Mouse (Mus musculus) liver, embryonic 11.5 days (tissue): Measurements from ENCODE around the gene Emc8. TPM values are rescaled to one million over a fixed set of nuclear protein-coding genes. Genes with fewer than 3 reads are reported as not detected.

ENCODE experiments used
- ATAC-seq: fragments of 200-750 bp; cut with Nextera tagmentation; replicated peaks from 2 replicates; pipeline ENCODE4 v1.8.0; 2017; ENCODE audit warnings: moderate number of reproducible peaks, mild to moderate bottlenecking, moderate TSS enrichment, moderate library complexity; ENCODE audit not compliant: low FRiP score
- DNase-seq: peaks from one replicate; pipeline ENCODE4 v3.0.0-alpha.2; 2017; ENCODE audit warnings: low spot score
- H3K27ac ChIP-seq: fragments of 300-500 bp; sonication (generic); 2 replicates; pipeline ENCODE4 v1.5.1; 2014; ENCODE audit warnings: mild to moderate bottlenecking, low read depth, low read length, control low read depth
- H3K27me3 ChIP-seq: fragments of 300-500 bp; sonication (generic); replicated peaks from 2 replicates; pipeline ENCODE4 v1.6.1; 2014; ENCODE audit warnings: low read length, mixed read lengths; ENCODE audit not compliant: control insufficient read depth, insufficient read depth
- H3K36me3 ChIP-seq: fragments of 300-500 bp; sonication (generic); 2 replicates; pipeline ENCODE4 v1.6.1; 2014; ENCODE audit warnings: mild to moderate bottlenecking, low read length, moderate library complexity, mixed read lengths; ENCODE audit not compliant: control insufficient read depth, insufficient read depth
- H3K4me1 ChIP-seq: fragments of 300-500 bp; sonication (generic); replicated peaks from 2 replicates; pipeline ENCODE4 v1.6.1; 2014; ENCODE audit warnings: low read length, mixed read lengths; ENCODE audit not compliant: control insufficient read depth, insufficient read depth
- H3K4me2 ChIP-seq: fragments of 300-500 bp; sonication (generic); 2 replicates; pipeline ENCODE4 v1.6.1; 2014; ENCODE audit warnings: mild to moderate bottlenecking, control low read depth, moderate library complexity
- H3K4me3 ChIP-seq: fragments of 300-500 bp; sonication (generic); 2 replicates; pipeline ENCODE4 v1.5.1; 2014; ENCODE audit warnings: low read depth, low read length, control low read depth
- H3K9ac ChIP-seq: fragments of 300-500 bp; sonication (generic); 2 replicates; pipeline ENCODE4 v1.6.1; 2014; ENCODE audit warnings: low read depth, low read length, control low read depth
- H3K9me3 ChIP-seq: fragments of 300-500 bp; sonication (generic); 2 replicates; pipeline ENCODE4 v1.6.1; 2016; ENCODE audit warnings: low read length, inconsistent platforms, mixed read lengths; ENCODE audit not compliant: control insufficient read depth
- WGBS: fragments of 180-500 bp; shearing (Covaris S2); extraction: QIAGEN DNeasy Blood & Tissue Kit; methylation state at CpG from one replicate; pipeline ENCODE4 v1.1.7; 2014; 5-methylcytosine and 5-hydroxymethylcytosine counted together
- polyA plus RNA-seq: library from polyadenylated mRNA; unstranded; fragments of >200 nt; fragmentation: Nextera tagmentation; extraction: Ambion mirVana; gene quantifications from 2 replicates; pipeline ENCODE4 v1.2.1, GENCODE M21; 2014

The Emc8 gene
- polyA plus RNA-seq, 1 experiment from 2014 or later, result 295 TPM

- H3K4me1 ChIP-seq, result peaks cover 20% of the 10 kb centered on the region
- H3K4me2 ChIP-seq, result no peak overlapping the region
- no peak for ATAC-seq
- no peak overlapping the region for H3K27ac ChIP-seq
- WGBS, result 51% methylated on average over 4 of the region's 4 CpGs
- H3K36me3 ChIP-seq, result no peaks in the 10 kb centered on the region
- H3K9me3 ChIP-seq, result no peaks in the 10 kb centered on the region
- peaks cover 4% of the 10 kb centered on the region for H3K27me3 ChIP-seq
- no peak overlapping the region for H3K4me3 ChIP-seq
- DNase-seq, result no peak
- no peak overlapping the region for H3K9ac ChIP-seq
Observed at GRCm38 (mm10) chr8:120692934-120693333, 24.6 kb upstream of the Emc8 start.

DNA sequence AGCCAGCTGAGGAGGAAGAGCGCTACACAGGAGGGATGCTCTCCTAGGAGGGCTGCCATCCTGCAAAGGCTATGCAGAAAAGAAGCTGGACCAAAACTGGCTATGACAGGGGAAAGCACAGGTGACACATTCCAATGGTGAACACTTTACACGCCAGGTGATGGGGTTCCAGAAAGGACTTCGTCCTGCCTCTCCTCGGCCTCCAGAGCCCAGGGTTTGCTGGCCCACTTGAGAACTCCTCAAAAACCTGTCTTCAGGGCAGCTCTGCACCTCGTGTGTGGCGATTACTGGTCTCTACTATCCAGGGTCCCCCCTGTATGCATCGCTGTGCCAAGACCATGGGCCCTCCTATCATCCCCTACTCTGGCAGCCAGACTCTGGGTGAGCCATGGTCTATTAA lies 20.1 kb upstream of the Emc8 start:
- H3K27me3 ChIP-seq, result peaks cover 4% of the 10 kb centered on the region
- no peak for DNase-seq
- WGBS, result 83% methylated on average over 7 of the region's 7 CpGs

GRCm38 (mm10) chr8:120687786-120688185 lies 19.4 kb upstream of the Emc8 start:
- ATAC-seq (no peak), DNase-seq (no peak)
- WGBS, result 64% methylated on average over 8 of the region's 8 CpGs
- no peaks in the 10 kb centered on the region for H3K9me3 ChIP-seq
- peaks cover 4% of the 10 kb centered on the region for H3K27me3 ChIP-seq
- H3K27ac ChIP-seq, result no peak overlapping the region
- no peak overlapping the region for H3K4me2 ChIP-seq
- no peak overlapping the region for H3K4me3 ChIP-seq
- no peaks in the 10 kb centered on the region for H3K36me3 ChIP-seq
- no peak overlapping the region for H3K9ac ChIP-seq
- peaks cover 7% of the 10 kb centered on the region; the same call in 1 of the 2 replicates for H3K4me1 ChIP-seq

More for the DNA sequence above, 20.1 kb upstream of the Emc8 start:
- Histone ChIP-seq H3K4me3 (no peak overlapping the region), H3K4me2 (no peak overlapping the region), H3K9me3 (no peaks in the 10 kb centered on the region), H3K36me3 (no peaks in the 10 kb centered on the region), H3K27ac (no peak overlapping the region), H3K9ac (no peak overlapping the region), H3K4me1 (peaks cover 9% of the 10 kb centered on the region; the same call in 1 of the 2 replicates)
- no peak for ATAC-seq

DNA sequence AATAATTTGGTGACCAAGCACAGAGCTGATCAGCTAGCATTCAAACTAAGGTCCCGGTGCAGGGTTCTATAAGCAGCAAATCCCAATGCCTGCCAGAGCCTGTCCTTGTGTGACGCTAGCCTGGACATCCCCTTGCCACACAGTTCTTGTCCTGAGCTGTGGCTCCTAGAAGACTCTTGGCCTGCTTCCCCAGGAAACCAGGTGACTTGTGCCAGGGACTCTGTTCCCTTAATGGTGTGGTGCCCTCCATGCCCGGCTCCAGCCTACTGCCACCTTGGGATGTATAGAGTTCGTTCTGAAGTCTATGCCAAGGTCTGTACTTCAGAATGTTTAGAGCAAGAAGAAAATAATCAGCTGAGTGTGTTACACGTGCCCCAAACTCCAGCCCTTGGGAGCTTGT lies 18.2 kb upstream of the Emc8 start:
- no peak overlapping the region for H3K27ac ChIP-seq
- no peak overlapping the region for H3K4me2 ChIP-seq
- peaks cover 4% of the 10 kb centered on the region for H3K27me3 ChIP-seq
- H3K9me3 ChIP-seq, result no peaks in the 10 kb centered on the region
- 71% methylated on average over 5 of the region's 5 CpGs for WGBS
- H3K9ac ChIP-seq, result no peak overlapping the region
- ATAC-seq (no peak), DNase-seq (no peak)
- no peaks in the 10 kb centered on the region for H3K36me3 ChIP-seq
- H3K4me1 ChIP-seq, result peaks cover 5% of the 10 kb centered on the region; the same call in 1 of the 2 replicates
- no peak overlapping the region for H3K4me3 ChIP-seq

DNA sequence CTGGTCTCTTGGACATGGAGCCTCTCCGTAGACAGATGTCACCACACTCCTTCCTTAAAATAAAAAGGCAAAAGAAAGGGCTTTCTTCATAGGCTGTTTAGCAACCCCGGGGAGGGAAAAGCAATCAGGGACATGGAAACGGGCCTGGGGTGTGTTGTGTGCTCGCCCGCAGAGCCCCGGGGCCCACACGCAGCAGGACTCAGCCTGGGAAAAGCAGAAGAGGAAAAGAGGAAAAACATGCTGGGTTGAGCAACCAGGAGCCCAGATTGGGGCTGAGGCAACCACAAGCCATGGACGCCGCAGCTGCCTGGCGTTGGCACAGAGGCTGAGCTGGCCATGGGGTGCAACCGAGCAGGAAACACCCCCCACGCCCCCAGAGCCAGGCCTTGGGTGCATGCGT lies 17.7 kb upstream of the Emc8 start:
- WGBS, result 53% methylated on average over 13 of the region's 13 CpGs
- Histone ChIP-seq H3K36me3 (no peaks in the 10 kb centered on the region), H3K27me3 (peaks cover 4% of the 10 kb centered on the region), H3K4me3 (no peak overlapping the region), H3K4me2 (no peak overlapping the region), H3K9me3 (no peaks in the 10 kb centered on the region), H3K4me1 (peaks cover 5% of the 10 kb centered on the region; the same call in 1 of the 2 replicates), H3K27ac (no peak overlapping the region), H3K9ac (no peak overlapping the region)
- DNase-seq (no peak), ATAC-seq (no peak)

GRCm38 (mm10) chr8:120685591-120685990 lies 17.2 kb upstream of the Emc8 start:
- 74% methylated on average over 8 of the region's 8 CpGs for WGBS

DNA sequence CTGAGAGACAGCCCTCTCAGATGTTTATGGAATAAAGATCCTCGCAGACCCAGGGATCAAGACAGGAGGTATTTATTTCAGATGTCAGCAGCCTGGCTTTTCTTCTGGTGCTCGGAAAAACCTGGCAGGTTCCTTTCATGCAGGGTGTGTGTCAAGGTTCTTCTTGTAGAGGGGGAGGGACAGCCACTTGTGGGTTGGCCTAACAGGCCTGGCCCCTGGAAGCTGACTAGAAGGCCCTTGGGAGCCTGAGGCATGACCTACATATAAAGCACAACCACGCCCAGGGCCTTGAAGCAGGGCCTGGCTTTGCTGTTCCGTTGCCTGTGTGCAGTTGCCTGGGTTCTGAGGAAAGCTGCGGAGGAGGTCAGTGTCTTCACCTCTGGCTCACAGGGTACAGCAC lies 16.7 kb upstream of the Emc8 start:
- H3K36me3 ChIP-seq, result no peaks in the 10 kb centered on the region
- H3K9me3 ChIP-seq, result no peaks in the 10 kb centered on the region
- no peak overlapping the region for H3K9ac ChIP-seq
- no peak overlapping the region for H3K4me2 ChIP-seq
- 66% methylated on average over 5 of the region's 5 CpGs for WGBS
- peak overlapping the region; percentile 53; the same call in 1 of the 2 replicates for H3K27ac ChIP-seq
- peaks cover 4% of the 10 kb centered on the region for H3K27me3 ChIP-seq
- no peak for DNase-seq
- peaks cover 6% of the 10 kb centered on the region for H3K4me1 ChIP-seq
- H3K4me3 ChIP-seq, result no peak overlapping the region
- ATAC-seq, result no peak

More at GRCm38 (mm10) chr8:120685591-120685990, 17.2 kb upstream of the Emc8 start:
- Histone ChIP-seq H3K36me3 (no peaks in the 10 kb centered on the region), H3K4me2 (no peak overlapping the region), H3K9ac (no peak overlapping the region), H3K27ac (peak overlapping the region; percentile 53; the same call in 1 of the 2 replicates), H3K4me1 (peaks cover 5% of the 10 kb centered on the region; the same call in 1 of the 2 replicates), H3K4me3 (no peak overlapping the region), H3K9me3 (no peaks in the 10 kb centered on the region), H3K27me3 (peaks cover 4% of the 10 kb centered on the region)
- ATAC-seq (no peak), DNase-seq (no peak)

- H3K4me1 ChIP-seq, result peaks cover 14% of the 10 kb centered on the region
- H3K4me3 ChIP-seq, result no peak overlapping the region
- no peaks in the 10 kb centered on the region for H3K9me3 ChIP-seq
- H3K4me2 ChIP-seq, result no peak overlapping the region
- DNase-seq (no peak), ATAC-seq (no peak)
- peaks cover 4% of the 10 kb centered on the region for H3K27me3 ChIP-seq
- H3K27ac ChIP-seq, result no peak overlapping the region
- no peaks in the 10 kb centered on the region for H3K36me3 ChIP-seq
- H3K9ac ChIP-seq, result no peak overlapping the region
- 51% methylated on average over 5 of the region's 5 CpGs for WGBS
Observed at GRCm38 (mm10) chr8:120684082-120684481, 15.7 kb upstream of the Emc8 start.

- 16% methylated on average over 10 of the region's 10 CpGs for WGBS
- H3K27ac ChIP-seq, result no peak overlapping the region
- H3K36me3 ChIP-seq, result no peaks in the 10 kb centered on the region
- H3K4me2 ChIP-seq, result no peak overlapping the region
- peaks cover 2% of the 10 kb centered on the region; the same call in 1 of the 2 replicates for H3K27me3 ChIP-seq
- H3K9ac ChIP-seq, result no peak overlapping the region
- no peak overlapping the region for H3K4me3 ChIP-seq
- H3K4me1 ChIP-seq, result peaks cover 14% of the 10 kb centered on the region
- peak; percentile 65 for DNase-seq
- peak; percentile 56 for ATAC-seq
- no peaks in the 10 kb centered on the region for H3K9me3 ChIP-seq
Observed at GRCm38 (mm10) chr8:120683602-120684001, 15.2 kb upstream of the Emc8 start.
